Mouse (Mus musculus) heart, postnatal 0 days (tissue): ENCODE data around the gene Retnla. TPM values are rescaled to one million over a fixed set of nuclear protein-coding genes. Genes with fewer than 3 reads are reported as not detected.

Experiments
- ATAC-seq: fragments of 200-750 bp; cut with Nextera tagmentation; 2 replicates; pipeline ENCODE4 v1.8.0; 2017; ENCODE audit warnings: low read depth, moderate number of reproducible peaks, moderate library complexity; ENCODE audit not compliant: insufficient read depth
- DNase-seq: peaks from one replicate; pipeline ENCODE4 v3.0.0-alpha.2; 2016; ENCODE audit warnings: low spot score
- H3K27ac ChIP-seq: fragments of 300-500 bp; sonication (generic); 2 replicates; pipeline ENCODE4 v1.5.1; 2014; ENCODE audit warnings: low read depth, mild to moderate bottlenecking
- H3K27me3 ChIP-seq: fragments of 300-500 bp; sonication (generic); 2 replicates; pipeline ENCODE4 v1.6.1; 2014; ENCODE audit warnings: low read length, mixed read lengths; ENCODE audit not compliant: control insufficient read depth, insufficient read depth
- H3K36me3 ChIP-seq: fragments of 300-500 bp; sonication (generic); replicated peaks from 2 replicates; pipeline ENCODE4 v1.6.1; 2014; ENCODE audit warnings: low read length, mixed read lengths; ENCODE audit not compliant: control insufficient read depth, insufficient read depth
- H3K4me1 ChIP-seq: fragments of 300-500 bp; sonication (generic); 2 replicates; pipeline ENCODE4 v1.6.1; 2014; ENCODE audit warnings: antibody characterized with exemption; ENCODE audit not compliant: control insufficient read depth, insufficient read depth
- H3K4me2 ChIP-seq: fragments of 300-500 bp; sonication (generic); 2 replicates; pipeline ENCODE4 v1.6.1; 2014; ENCODE audit warnings: low read depth, mild to moderate bottlenecking, low read length, moderate library complexity
- H3K4me3 ChIP-seq: fragments of 300-500 bp; sonication (generic); 2 replicates; pipeline ENCODE4 v1.5.1; 2014; ENCODE audit warnings: low read depth, low read length
- H3K9ac ChIP-seq: fragments of 300-500 bp; sonication (generic); replicated peaks from 2 replicates; pipeline ENCODE4 v1.6.1; 2014; ENCODE audit warnings: low read depth, low read length, mixed read lengths
- H3K9me3 ChIP-seq: fragments of 300-500 bp; sonication (generic); replicated peaks from 2 replicates; pipeline ENCODE4 v1.6.1; 2016; ENCODE audit warnings: low read length; ENCODE audit not compliant: control insufficient read depth
- CTCF ChIP-seq: IDR thresholded peaks from 2 replicates; pipeline ENCODE4 v1.5.1; 2016; ENCODE audit warnings: antibody characterized with exemption, control low read depth, low read depth
- EP300 ChIP-seq: IDR thresholded peaks from 2 replicates; pipeline ENCODE4 v1.6.1; 2016; ENCODE audit warnings: antibody characterized with exemption, low read depth
- WGBS: fragments of 180-500 bp; shearing (Covaris S2); extraction: QIAGEN DNeasy Blood & Tissue Kit; methylation state at CpG from one replicate; pipeline ENCODE4 v1.1.7; 2014; 5-methylcytosine and 5-hydroxymethylcytosine counted together
- polyA plus RNA-seq: library from polyadenylated mRNA; unstranded; fragments of >200 nt; fragmentation: Nextera tagmentation; extraction: Ambion mirVana; gene quantifications from 2 replicates; pipeline ENCODE4 v1.2.1, GENCODE M21; 2015
- total RNA-seq: library from RNA; depleted of rRNA; stranded (reverse); fragments of >200 nt; gene quantifications from 2 replicates; pipeline ENCODE4 v1.2.3, GENCODE M21; 2014; ENCODE audit warnings: low replicate concordance; rRNA removed

Gene Retnla
- total RNA-seq (not detected in 2 replicates), polyA plus RNA-seq (0.20 and 4.7 TPM in 2 replicates)

- no peak within 1 kb of the TSS for H3K9ac ChIP-seq
- ATAC-seq (no peak), DNase-seq (no peak)
- H3K4me3 ChIP-seq = no peak within 1 kb of the TSS
- H3K27ac ChIP-seq = no peak within 1 kb of the TSS
- no peaks in the 10 kb centered on the region for H3K4me1 ChIP-seq
- H3K4me2 ChIP-seq = no peak within 1 kb of the TSS
- no peaks in the 10 kb centered on the region for H3K36me3 ChIP-seq
- 60% methylated on average over 3 of the region's 3 CpGs for WGBS
- no peaks in the 10 kb centered on the region for H3K9me3 ChIP-seq
- TF ChIP-seq EP300 (no peak), CTCF (no peak)
- no peaks in the 10 kb centered on the region for H3K27me3 ChIP-seq
These were observed at the start of gene Retnla for GRCm38 (mm10) chr16:48842266-48842665. TSS of gene Retnla (plus strand) at chr16:48842551.

GRCm38 (mm10) chr16:48798285-48798684, 44.1 kb upstream of the Retnla start:
- ATAC-seq (no peak), DNase-seq (no peak)
- H3K4me1 ChIP-seq = no peaks in the 10 kb centered on the region
- no peaks in the 10 kb centered on the region for H3K9me3 ChIP-seq
- H3K9ac ChIP-seq = no peak overlapping the region
- TF ChIP-seq CTCF (no peak), EP300 (no peak)
- no peaks in the 10 kb centered on the region for H3K27me3 ChIP-seq
- no peak overlapping the region for H3K4me2 ChIP-seq
- H3K4me3 ChIP-seq = no peak overlapping the region
- no peak overlapping the region for H3K27ac ChIP-seq
- 16% methylated on average over 3 of the region's 3 CpGs for WGBS
- H3K36me3 ChIP-seq = no peaks in the 10 kb centered on the region

GRCm38 (mm10) chr16:48799470-48799869, 42.9 kb upstream of the Retnla start:
- no peak overlapping the region for H3K4me2 ChIP-seq
- no peaks in the 10 kb centered on the region for H3K9me3 ChIP-seq
- no peak overlapping the region for H3K9ac ChIP-seq
- no peak overlapping the region for H3K27ac ChIP-seq
- H3K36me3 ChIP-seq = no peaks in the 10 kb centered on the region
- H3K4me1 ChIP-seq = no peaks in the 10 kb centered on the region
- TF ChIP-seq CTCF (no peak), EP300 (no peak)
- H3K27me3 ChIP-seq = no peaks in the 10 kb centered on the region
- no peak overlapping the region for H3K4me3 ChIP-seq
- WGBS = 81% methylated on average over 3 of the region's 3 CpGs
- ATAC-seq = no peak
- DNase-seq = no peak

GRCm38 (mm10) chr16:48800906-48801305, 41.4 kb upstream of the Retnla start:
- TF ChIP-seq CTCF = no peak
- no peak for TF ChIP-seq EP300
- ATAC-seq = no peak
- WGBS = 81% methylated on average over 2 of the region's 2 CpGs
- Histone ChIP-seq H3K9ac (no peak overlapping the region), H3K27ac (no peak overlapping the region), H3K4me2 (no peak overlapping the region), H3K36me3 (no peaks in the 10 kb centered on the region), H3K27me3 (no peaks in the 10 kb centered on the region), H3K4me3 (no peak overlapping the region), H3K9me3 (no peaks in the 10 kb centered on the region), H3K4me1 (no peaks in the 10 kb centered on the region)
- DNase-seq = no peak

- no peak overlapping the region for H3K27ac ChIP-seq
- no peak overlapping the region for H3K4me2 ChIP-seq
- no peaks in the 10 kb centered on the region for H3K9me3 ChIP-seq
- no peak for DNase-seq
- TF ChIP-seq CTCF (no peak), EP300 (no peak)
- H3K27me3 ChIP-seq = no peaks in the 10 kb centered on the region
- 66% methylated on average over 1 of the region's 1 CpGs for WGBS
- no peak for ATAC-seq
- H3K36me3 ChIP-seq = no peaks in the 10 kb centered on the region
- H3K4me3 ChIP-seq = no peak overlapping the region
- H3K4me1 ChIP-seq = no peaks in the 10 kb centered on the region
- H3K9ac ChIP-seq = no peak overlapping the region
These were observed 36.9 kb upstream of the Retnla start for GRCm38 (mm10) chr16:48805412-48805811.

- H3K4me2 ChIP-seq = no peak overlapping the region
- DNase-seq = no peak
- no peaks in the 10 kb centered on the region for H3K4me1 ChIP-seq
- H3K9ac ChIP-seq = no peak overlapping the region
- 73% methylated on average over 1 of the region's 1 CpGs for WGBS
- TF ChIP-seq EP300 = no peak
- no peak for TF ChIP-seq CTCF
- no peaks in the 10 kb centered on the region for H3K9me3 ChIP-seq
- H3K36me3 ChIP-seq = no peaks in the 10 kb centered on the region
- no peak overlapping the region for H3K27ac ChIP-seq
- H3K27me3 ChIP-seq = no peaks in the 10 kb centered on the region
- ATAC-seq = no peak
- no peak overlapping the region for H3K4me3 ChIP-seq
These were observed 35.8 kb upstream of the Retnla start for GRCm38 (mm10) chr16:48806521-48806920.
